Mouse (Mus musculus) spleen, adult 2 months (tissue): ENCODE measurements around the gene Sox13. TPM values are rescaled to one million over a fixed set of nuclear protein-coding genes. Genes with fewer than 3 reads are reported as not detected.
A peak's percentile ranks its signal among the peaks of the same experiment; 100 is the strongest.

Experiments used
- DNase-seq, 2 experiments: peaks; one replicate each; pipeline versions ENCODE4 v3.0.0 to v3.0.0-alpha.2; 2012 to 2021; ENCODE audit warnings: low spot score in 2 of 2, low read depth in 1 of 2
- H3K27ac ChIP-seq: fragments of 200-500 bp; 2 replicates; pipeline ENCODE4 v1.5.1; 2012; ENCODE audit warnings: low read length, inconsistent platforms; ENCODE audit not compliant: insufficient read depth
- H3K27me3 ChIP-seq: fragments of 200-500 bp; 2 replicates; pipeline ENCODE4 v1.6.1; 2012; ENCODE audit warnings: mild to moderate bottlenecking, moderate library complexity, low read length, inconsistent platforms; ENCODE audit not compliant: control insufficient read depth, insufficient read depth
- H3K36me3 ChIP-seq: fragments of 200-500 bp; 2 replicates; pipeline ENCODE4 v1.6.1; 2012; ENCODE audit warnings: mild to moderate bottlenecking, low read length, inconsistent platforms; ENCODE audit not compliant: control insufficient read depth, insufficient read depth
- H3K4me1 ChIP-seq: fragments of 200-500 bp; 2 replicates; pipeline ENCODE4 v1.6.1; 2011; ENCODE audit warnings: inconsistent platforms; ENCODE audit not compliant: control insufficient read depth, insufficient read depth, insufficient read length
- H3K4me3 ChIP-seq: fragments of 200-500 bp; 2 replicates; pipeline ENCODE4 v1.5.1; 2011; ENCODE audit warnings: mild to moderate bottlenecking, inconsistent platforms; ENCODE audit not compliant: insufficient read depth, insufficient read length; ENCODE audit errors: extremely low read depth
- CTCF ChIP-seq: fragments of 200-500 bp; IDR thresholded peaks from 2 replicates; pipeline ENCODE4 v1.5.1; 2011; ENCODE audit warnings: mild to moderate bottlenecking, inconsistent platforms; ENCODE audit not compliant: insufficient read depth, insufficient read length, insufficient replicate concordance; ENCODE audit errors: extremely low read depth
- POLR2A ChIP-seq: fragments of 200-500 bp; IDR thresholded peaks from 2 replicates; pipeline ENCODE4 v1.6.1; 2011; ENCODE audit warnings: low read depth, low read length, inconsistent platforms
- WGBS: fragments of 180-500 bp; shearing (Covaris S2); methylation state at CpG from one replicate; pipeline ENCODE4 v1.1.7; 2018; 5-methylcytosine and 5-hydroxymethylcytosine counted together
- polyA plus RNA-seq: library from polyadenylated mRNA; depleted of rRNA; stranded (reverse); fragments of >200 nt; gene quantifications from 2 replicates; pipeline ENCODE4 v1.2.3, GENCODE M21; 2012

The Sox13 gene
- polyA plus RNA-seq, 1 experiment: 13.6 TPM

DNA sequence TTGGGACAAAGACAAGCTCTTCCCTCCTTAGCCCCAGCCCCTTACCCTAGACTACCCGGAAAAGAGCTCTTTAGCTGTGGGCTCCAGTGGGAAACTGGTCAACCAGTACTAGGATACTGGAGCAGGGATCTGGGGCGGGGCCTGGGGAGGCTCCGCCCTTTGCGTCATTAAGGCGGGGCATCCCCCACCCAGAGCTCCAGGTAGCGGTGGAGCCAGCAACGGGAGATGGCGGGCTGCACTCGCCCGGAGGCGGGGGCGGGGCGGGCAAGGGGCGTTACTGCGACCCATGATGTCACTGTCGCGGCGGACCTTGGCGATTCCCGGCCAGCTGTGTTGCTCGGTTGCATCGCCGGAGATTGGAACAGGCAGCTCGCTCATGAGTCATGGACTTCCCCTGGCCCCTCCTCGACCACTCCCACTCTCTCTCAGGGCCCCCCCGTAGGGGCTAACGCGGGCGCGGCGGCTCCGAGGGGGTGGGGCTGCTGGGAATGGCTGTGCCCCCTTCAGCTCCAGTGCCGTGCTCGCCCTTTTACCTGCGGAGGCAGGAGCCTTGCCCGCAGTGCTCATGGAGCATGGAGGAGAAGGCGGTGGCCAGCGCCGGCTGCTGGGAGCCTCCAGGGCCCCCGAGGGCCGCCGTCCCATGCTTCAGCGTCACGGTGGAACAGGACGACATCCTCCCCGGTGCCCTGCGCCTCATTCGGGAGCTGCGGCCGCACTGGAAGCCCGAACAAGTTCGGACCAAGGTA, 60.7 kb downstream of the Sox13 start, which contains the start of gene Etnk2:
Etnk2 (plus strand) TSS at position 297 of the 746 bp plus-strand sequence.
- Histone ChIP-seq H3K4me1 (peaks cover 15% of the 10 kb centered on the region), H3K4me3 (peak within 1 kb of the TSS; percentile 58), H3K36me3 (no peaks in the 10 kb centered on the region), H3K27me3 (peaks cover 9% of the 10 kb centered on the region; the same call in 1 of the 2 replicates), H3K27ac (no peak within 1 kb of the TSS)
- peak in 1 of 2 experiments; percentile 36 for DNase-seq
- no peak for TF ChIP-seq CTCF
- TF ChIP-seq POLR2A: no peak
- WGBS: 4% methylated on average over 52 of the region's 52 CpGs

DNA sequence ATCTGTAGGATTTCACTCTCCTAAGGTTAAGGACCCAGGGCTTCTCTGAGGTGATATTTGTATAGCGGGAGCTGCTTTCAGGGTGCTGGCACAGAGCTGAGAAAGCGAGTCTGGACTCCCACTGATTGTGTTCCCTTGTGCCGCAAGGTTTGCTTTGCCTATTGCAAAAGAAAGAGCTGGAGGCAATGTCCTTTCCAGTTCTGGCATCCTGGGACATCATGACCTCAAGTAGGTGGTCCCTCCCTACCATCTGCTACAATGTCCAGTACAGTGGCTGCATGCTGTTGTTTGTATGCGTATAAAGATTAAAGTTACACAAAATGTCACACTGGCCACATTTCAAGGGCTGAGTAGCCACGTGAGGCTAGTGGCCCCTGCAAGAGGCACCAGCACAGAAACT, 62.1 kb downstream of the Sox13 start:
- TF ChIP-seq POLR2A (no peak), CTCF (no peak)
- Histone ChIP-seq H3K27ac (no peak overlapping the region), H3K4me1 (peaks cover 7% of the 10 kb centered on the region; the same call in 1 of the 2 replicates), H3K36me3 (no peaks in the 10 kb centered on the region), H3K27me3 (peaks cover 9% of the 10 kb centered on the region; the same call in 1 of the 2 replicates), H3K4me3 (no peak overlapping the region)
- WGBS: 89% methylated on average over 5 of the region's 5 CpGs
- no peak for DNase-seq

DNA sequence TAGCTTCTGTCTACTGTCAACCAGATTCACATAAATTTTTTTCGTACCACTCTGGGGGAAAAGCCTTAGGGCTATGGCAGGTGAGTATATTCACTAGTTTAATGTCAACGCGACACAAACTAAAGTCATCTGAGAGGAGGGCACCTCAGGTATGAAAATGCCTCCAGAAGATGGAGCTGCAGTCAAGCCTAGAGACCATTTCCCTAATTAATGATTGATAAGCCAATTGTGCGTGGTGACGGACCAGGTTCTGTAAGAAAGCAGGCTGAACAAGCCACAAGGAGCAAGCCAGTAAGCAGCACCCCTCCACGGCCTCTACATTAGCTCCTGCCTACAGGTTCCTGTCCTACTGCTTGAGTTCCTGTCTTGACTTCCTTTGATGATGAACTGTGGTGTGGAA, 63.2 kb downstream of the Sox13 start:
- H3K27me3 ChIP-seq: peaks cover 9% of the 10 kb centered on the region; the same call in 1 of the 2 replicates
- H3K27ac ChIP-seq: no peak overlapping the region
- no peak overlapping the region for H3K4me3 ChIP-seq
- TF ChIP-seq CTCF: no peak
- no peak for TF ChIP-seq POLR2A
- no peak for DNase-seq
- H3K4me1 ChIP-seq: peaks cover 16% of the 10 kb centered on the region
- whole genome bisulfite sequencing: 93% methylated on average over 6 of the region's 6 CpGs
- no peaks in the 10 kb centered on the region for H3K36me3 ChIP-seq

DNA sequence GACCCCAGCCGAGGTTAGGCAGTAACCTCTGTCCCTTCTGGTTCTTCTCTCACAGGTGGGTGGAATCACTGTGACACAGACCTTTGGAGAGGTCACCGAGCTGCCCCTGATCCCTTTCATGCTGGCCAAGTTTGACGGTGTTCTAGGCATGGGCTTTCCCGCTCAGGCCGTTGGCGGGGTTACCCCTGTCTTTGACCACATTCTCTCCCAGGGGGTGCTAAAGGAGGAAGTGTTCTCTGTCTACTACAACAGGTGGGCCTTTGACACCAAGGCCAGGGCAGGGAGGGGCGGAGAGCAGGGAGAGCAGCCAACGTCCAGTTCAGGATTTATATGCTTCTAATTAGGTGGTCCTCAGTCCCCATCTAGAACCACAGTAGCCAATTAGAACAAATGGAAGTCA, 67.8 kb downstream of the Sox13 start:
- H3K36me3 ChIP-seq: no peaks in the 10 kb centered on the region
- TF ChIP-seq POLR2A (no peak), CTCF (no peak)
- H3K27me3 ChIP-seq: no peaks in the 10 kb centered on the region

DNA sequence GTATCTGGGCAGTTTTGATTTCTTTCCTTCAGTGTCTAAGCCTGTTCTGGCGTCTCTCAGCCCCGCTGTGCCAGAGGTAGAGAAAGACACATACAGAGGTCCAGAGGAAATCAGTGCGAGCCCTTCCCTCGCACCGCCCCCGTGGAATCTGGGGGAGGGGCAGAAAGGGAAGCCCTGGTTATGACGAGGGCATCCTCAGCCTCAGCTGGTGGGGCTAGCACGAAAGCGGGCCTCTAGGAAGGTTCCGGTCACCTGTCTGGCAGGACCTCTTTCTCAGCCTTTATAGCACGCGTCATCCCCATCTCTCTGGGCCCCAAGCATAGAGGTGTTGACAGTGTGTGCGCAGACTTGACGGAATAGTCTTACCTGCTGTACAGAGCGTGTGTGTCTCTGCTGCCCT, 68.3 kb downstream of the Sox13 start:
- H3K27me3 ChIP-seq: no peaks in the 10 kb centered on the region
- 64% methylated on average over 15 of the region's 15 CpGs for WGBS
- H3K4me3 ChIP-seq: no peak overlapping the region

More for the DNA sequence above, 67.8 kb downstream of the Sox13 start:
- Histone ChIP-seq H3K27ac (no peak overlapping the region), H3K4me1 (peaks cover 10% of the 10 kb centered on the region; the same call in 1 of the 2 replicates), H3K4me3 (no peak overlapping the region)
- 24% methylated on average over 8 of the region's 8 CpGs for WGBS
- DNase-seq: peak in 1 of 2 experiments; percentile 47

DNA sequence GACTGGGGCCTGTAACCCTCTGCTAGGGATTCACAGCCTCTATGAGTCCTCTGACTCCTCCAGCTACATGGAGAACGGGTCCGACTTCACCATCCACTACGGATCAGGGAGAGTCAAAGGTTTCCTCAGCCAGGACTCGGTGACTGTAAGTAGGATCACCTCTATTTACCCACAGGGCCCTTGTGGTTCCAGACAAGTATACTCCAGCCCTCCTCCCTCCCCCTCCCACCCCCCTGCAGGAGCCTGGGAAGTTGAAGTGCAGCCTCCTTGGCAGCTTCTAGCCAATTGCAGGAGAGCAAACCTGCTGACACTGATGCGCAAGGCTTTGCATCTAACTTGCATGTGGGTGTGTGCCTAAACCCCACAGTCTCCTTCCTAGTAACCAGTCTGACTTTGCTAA, 68.7 kb downstream of the Sox13 start:
- Histone ChIP-seq H3K4me1 (peaks cover 10% of the 10 kb centered on the region; the same call in 1 of the 2 replicates), H3K36me3 (no peaks in the 10 kb centered on the region), H3K4me3 (no peak overlapping the region), H3K27ac (no peak overlapping the region), H3K27me3 (no peaks in the 10 kb centered on the region)
- no peak for DNase-seq
- TF ChIP-seq CTCF: no peak
- no peak for TF ChIP-seq POLR2A
- 82% methylated on average over 5 of the region's 5 CpGs for WGBS

More for the DNA sequence above, 68.3 kb downstream of the Sox13 start:
- no peaks in the 10 kb centered on the region for H3K36me3 ChIP-seq
- no peak overlapping the region for H3K27ac ChIP-seq
- DNase-seq: no peak
- peaks cover 10% of the 10 kb centered on the region; the same call in 1 of the 2 replicates for H3K4me1 ChIP-seq
- TF ChIP-seq CTCF: no peak
- TF ChIP-seq POLR2A: no peak

DNA sequence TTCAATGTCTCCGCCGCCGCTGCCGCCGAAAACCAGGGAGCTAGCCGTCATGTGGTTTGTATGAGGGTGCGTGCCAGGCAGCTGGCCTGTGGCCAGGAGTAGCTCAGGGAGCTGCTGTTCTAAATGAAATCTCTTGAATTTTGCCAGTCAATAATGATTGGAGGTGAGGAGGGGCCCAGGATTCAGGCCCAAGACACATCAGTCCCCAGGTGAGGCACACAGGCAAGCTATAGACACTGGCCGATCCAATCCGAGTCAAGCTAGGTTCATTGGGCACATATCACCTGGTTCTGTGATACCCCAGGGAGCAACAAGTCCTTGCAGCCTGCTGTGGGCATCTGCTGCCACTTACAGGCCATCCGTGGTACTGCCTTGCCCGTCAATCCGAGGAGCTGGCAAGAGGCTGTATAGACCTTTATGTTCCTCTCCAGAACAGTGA, 70.8 kb downstream of the Sox13 start:
- DNase-seq: peak; percentile 54 to 76
- no peak overlapping the region for H3K4me3 ChIP-seq
- 45% methylated on average over 12 of the region's 12 CpGs for WGBS
- TF ChIP-seq POLR2A: no peak
- peak; percentile 97 for TF ChIP-seq CTCF
- peaks cover 17% of the 10 kb centered on the region; the same call in 1 of the 2 replicates for H3K4me1 ChIP-seq
- no peaks in the 10 kb centered on the region for H3K36me3 ChIP-seq
- H3K27ac ChIP-seq: no peak overlapping the region
- H3K27me3 ChIP-seq: no peaks in the 10 kb centered on the region
